Mouse (Mus musculus) testis, adult 2 months (tissue): Measurements from ENCODE around the gene Chkb.

Source experiments
- CTCF ChIP-seq: fragments of 200-500 bp; IDR thresholded peaks from 2 replicates; pipeline ENCODE4 v1.5.1; 2012; ENCODE audit warnings: low read depth, mild to moderate bottlenecking, inconsistent platforms, low read length, moderate library complexity; ENCODE audit not compliant: control insufficient read depth, insufficient read depth, insufficient replicate concordance
- POLR2A ChIP-seq: fragments of 200-500 bp; IDR thresholded peaks from 2 replicates; pipeline ENCODE4 v1.6.1; 2012; ENCODE audit warnings: low read depth, mild to moderate bottlenecking, inconsistent platforms, low read length, moderate library complexity; ENCODE audit not compliant: control insufficient read depth

DNA sequence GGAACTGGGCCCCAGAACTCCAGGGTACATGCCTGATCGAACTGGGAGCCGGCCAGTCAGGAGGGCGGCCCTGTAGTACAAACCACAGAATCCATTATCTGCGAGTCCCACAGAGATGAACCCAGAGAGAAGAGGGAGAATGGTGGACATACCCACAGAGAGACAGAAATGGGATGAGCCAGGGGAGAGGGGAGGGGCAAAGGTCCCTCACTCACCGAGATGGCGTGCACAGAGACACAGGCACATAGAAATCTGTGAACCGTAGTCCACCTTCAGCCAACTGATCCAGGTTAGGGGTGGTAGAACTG lies 45.5 kb upstream of the Chkb start:
- no peak for TF ChIP-seq POLR2A
- no peak for TF ChIP-seq CTCF
